Mouse (Mus musculus): ENCODE data around the gene Tcf20. TPM values are rescaled to one million over a fixed set of nuclear protein-coding genes. Genes with fewer than 3 reads are reported as not detected.
A peak's percentile ranks its signal among the peaks of the same experiment; 100 is the strongest.

Tcf20 gene
- polyA plus RNA-seq, 1 experiment: not detected

DNA sequence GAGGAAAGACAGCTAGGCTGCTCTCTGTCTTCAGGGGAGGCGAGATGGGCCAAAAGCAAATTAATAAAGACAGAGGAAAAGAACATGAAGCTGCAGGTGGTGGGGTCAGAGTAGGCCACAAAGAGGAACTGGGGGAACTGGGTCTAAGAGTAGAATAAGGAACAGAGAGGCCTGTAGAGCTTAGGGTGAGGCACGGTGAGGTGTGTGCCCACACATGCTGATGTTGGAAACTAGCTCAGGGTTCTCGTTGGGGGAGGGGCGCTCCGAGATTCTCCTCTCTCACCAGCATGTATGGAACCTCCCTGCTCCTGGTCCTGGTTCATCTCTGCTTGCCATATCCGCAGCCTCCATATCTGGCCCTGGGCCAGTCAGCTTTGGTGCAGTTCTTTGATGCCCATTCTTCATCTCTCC, 11.1 kb upstream of the Tcf20 start:
- Histone ChIP-seq H3K27ac (ENCODE audit: insufficient read depth, low read depth, low read length) (no peak overlapping the region), H3K4me1 (ENCODE audit: control insufficient read depth, insufficient read depth, low read length) (peaks cover 51% of the 10 kb centered on the region), H3K4me3 (ENCODE audit: insufficient read depth, low read depth, low read length) (no peak overlapping the region)
- TF ChIP-seq POLR2A (IDR thresholded peaks at IDR 0.05; ENCODE audit: insufficient read depth, low read depth, low read length) (no peak), CTCF (IDR thresholded peaks at IDR 0.05; ENCODE audit: insufficient read depth, low read depth, low read length) (no peak)
- WGBS: 84% methylated on average over 6 of the region's 6 CpGs

DNA sequence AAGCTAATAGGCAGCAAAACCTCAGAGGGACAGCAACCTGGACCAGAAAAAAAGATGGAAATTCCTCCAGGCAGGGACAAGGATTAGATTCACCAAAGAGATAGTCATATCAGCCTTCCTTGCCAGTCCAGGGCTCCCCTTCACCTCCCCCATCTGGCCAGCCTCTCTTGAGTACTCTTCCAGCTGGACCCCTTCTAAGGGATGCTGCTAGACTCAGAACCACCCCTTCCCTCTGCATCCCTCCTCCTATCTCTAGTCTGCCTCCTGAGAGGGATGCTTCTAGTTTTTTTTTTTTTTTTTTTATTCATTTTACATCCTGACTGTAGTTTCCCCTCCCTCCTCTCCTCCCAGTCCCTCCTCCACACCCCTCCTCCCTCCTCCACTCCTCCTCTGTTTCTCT, 8.8 kb upstream of the Tcf20 start:
- Histone ChIP-seq H3K4me3 (ENCODE audit: insufficient read depth, low read depth, low read length) (no peak overlapping the region), H3K4me1 (ENCODE audit: control insufficient read depth, insufficient read depth, low read length) (peaks cover 34% of the 10 kb centered on the region), H3K27ac (ENCODE audit: insufficient read depth, low read depth, low read length) (no peak overlapping the region)
- TF ChIP-seq CTCF (IDR thresholded peaks at IDR 0.05; ENCODE audit: insufficient read depth, low read depth, low read length) (no peak), POLR2A (IDR thresholded peaks at IDR 0.05; ENCODE audit: insufficient read depth, low read depth, low read length) (no peak)

DNA sequence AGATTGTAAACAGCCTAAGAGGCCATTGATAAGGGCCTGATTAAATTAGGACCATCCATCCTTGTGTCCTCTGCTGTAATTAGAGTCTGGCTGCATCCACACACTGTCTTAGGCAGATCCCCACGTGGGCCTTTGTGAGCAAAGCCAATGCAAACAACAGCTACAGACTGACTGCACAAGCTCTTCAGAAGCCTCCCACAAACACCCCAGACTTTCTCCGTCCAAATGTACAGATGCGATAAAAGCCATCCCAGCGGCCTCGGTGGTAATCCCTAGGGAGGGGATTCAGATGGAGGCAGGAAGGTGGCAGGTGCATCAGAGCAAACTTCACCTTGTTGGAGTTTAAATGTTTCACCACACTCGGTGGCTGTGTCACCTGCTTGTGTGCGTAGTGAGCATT, 7.6 kb upstream of the Tcf20 start:
- Histone ChIP-seq H3K27ac (ENCODE audit: insufficient read depth, low read depth, low read length) (no peak overlapping the region), H3K4me1 (ENCODE audit: control insufficient read depth, insufficient read depth, low read length) (peaks cover 36% of the 10 kb centered on the region), H3K4me3 (ENCODE audit: insufficient read depth, low read depth, low read length) (no peak overlapping the region)
- TF ChIP-seq POLR2A (IDR thresholded peaks at IDR 0.05; ENCODE audit: insufficient read depth, low read depth, low read length) (no peak), CTCF (IDR thresholded peaks at IDR 0.05; ENCODE audit: insufficient read depth, low read depth, low read length) (no peak)
- WGBS: 15% methylated on average over 7 of the region's 7 CpGs

DNA sequence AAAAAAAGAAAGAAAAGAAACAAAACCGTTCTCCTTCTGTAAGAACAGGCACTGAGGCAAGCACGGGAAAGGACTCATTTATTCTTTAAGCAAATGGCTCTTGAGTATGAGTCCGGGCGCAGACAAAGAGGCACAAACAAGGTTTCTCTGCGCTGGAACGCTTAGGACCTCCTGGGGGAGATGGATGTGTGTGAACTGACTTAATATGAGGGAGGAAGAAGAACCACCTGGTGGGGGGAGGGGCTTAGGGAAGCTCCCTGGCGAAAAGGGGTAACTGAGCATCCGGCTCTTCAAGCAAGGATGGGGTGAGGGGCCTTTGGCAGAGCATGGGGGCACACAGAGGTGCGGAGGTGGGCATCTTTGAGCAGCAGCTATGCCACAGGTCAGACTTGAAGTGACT, 5.2 kb upstream of the Tcf20 start:
- no peak overlapping the region for H3K4me3 ChIP-seq (ENCODE audit: insufficient read depth, low read depth, low read length)
- H3K4me1 ChIP-seq (ENCODE audit: control insufficient read depth, insufficient read depth, low read length): peaks cover 36% of the 10 kb centered on the region
- no peak overlapping the region for H3K27ac ChIP-seq (ENCODE audit: insufficient read depth, low read depth, low read length)
- TF ChIP-seq CTCF (IDR thresholded peaks at IDR 0.05; ENCODE audit: insufficient read depth, low read depth, low read length) (no peak), POLR2A (IDR thresholded peaks at IDR 0.05; ENCODE audit: insufficient read depth, low read depth, low read length) (no peak)
- WGBS: 72% methylated on average over 9 of the region's 9 CpGs

DNA sequence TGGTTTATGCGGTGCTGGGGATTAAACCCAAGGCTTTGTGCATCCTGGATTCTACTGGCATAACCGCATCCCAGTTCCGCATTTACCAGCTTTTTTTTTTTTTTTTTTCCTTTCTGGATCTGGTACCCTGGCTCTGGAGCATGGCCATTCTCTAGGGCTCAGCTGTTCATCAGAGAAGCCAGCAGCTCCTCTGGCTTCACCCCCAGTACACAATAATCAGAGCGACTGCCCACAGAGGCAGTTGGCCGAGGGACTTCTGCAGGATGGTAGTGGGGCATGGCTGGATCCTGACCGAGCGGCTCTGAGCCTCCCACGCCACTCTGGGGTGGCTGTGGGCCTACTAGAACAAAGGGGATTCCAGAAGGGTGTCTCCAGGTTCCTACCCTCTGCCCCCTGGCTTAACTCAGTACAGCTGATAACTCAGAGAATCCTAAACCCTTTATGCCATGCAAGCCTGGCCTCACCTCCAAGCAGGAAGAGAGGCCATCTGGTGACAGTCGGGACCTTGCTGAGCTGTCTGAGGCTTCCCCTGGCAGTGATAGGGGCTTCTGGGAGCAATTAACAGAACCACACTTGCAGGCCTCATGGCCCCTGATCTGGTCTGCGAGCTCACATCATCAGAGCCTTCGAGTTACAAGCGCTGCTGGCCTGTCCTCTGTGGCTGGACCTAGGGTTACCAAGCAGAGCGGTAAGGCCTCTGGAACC, 4.6 kb upstream of the Tcf20 start:
- Histone ChIP-seq H3K27ac (ENCODE audit: insufficient read depth, low read depth, low read length) (no peak overlapping the region), H3K4me1 (ENCODE audit: control insufficient read depth, insufficient read depth, low read length) (peaks cover 36% of the 10 kb centered on the region)

DNA sequence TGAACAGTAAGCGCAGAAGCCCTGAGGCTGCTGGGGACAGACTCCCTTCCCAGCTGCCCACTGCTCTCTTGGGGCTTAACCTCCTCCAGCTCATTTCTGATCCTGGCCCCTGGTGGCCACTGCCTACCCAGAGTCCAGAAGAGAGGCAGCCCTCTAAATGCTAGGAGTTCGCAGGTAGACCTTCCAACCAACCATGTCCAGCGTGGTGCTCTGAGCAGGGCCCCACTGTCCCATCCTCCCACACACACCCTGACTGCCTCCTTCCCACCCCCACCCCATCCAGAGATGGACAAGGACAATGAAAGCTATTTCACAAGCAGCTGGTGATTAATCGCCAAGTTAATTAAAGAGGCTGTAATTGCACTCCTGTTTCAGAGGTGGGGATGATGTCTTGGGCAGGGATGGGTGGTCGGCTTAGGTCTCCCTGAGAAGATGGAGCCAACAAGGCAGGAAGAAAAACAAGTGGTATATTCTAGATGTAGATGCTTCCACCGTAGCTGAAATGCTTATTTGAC, 1.6 kb upstream of the Tcf20 start:
- H3K4me3 ChIP-seq (ENCODE audit: insufficient read depth, low read depth, low read length): no peak overlapping the region
- peaks cover 32% of the 10 kb centered on the region for H3K4me1 ChIP-seq (ENCODE audit: control insufficient read depth, insufficient read depth, low read length)
- TF ChIP-seq CTCF (IDR thresholded peaks at IDR 0.05; ENCODE audit: insufficient read depth, low read depth, low read length) (no peak), POLR2A (IDR thresholded peaks at IDR 0.05; ENCODE audit: insufficient read depth, low read depth, low read length) (no peak)
- no peak overlapping the region for H3K27ac ChIP-seq (ENCODE audit: insufficient read depth, low read depth, low read length)
- 60% methylated on average over 6 of the region's 6 CpGs for WGBS

More for the DNA sequence above, 4.6 kb upstream of the Tcf20 start:
- no peak for TF ChIP-seq CTCF (IDR thresholded peaks at IDR 0.05; ENCODE audit: insufficient read depth, low read depth, low read length)
- TF ChIP-seq POLR2A (IDR thresholded peaks at IDR 0.05; ENCODE audit: insufficient read depth, low read depth, low read length): no peak
- 83% methylated on average over 13 of the region's 13 CpGs for WGBS
- H3K4me3 ChIP-seq (ENCODE audit: insufficient read depth, low read depth, low read length): no peak overlapping the region

DNA sequence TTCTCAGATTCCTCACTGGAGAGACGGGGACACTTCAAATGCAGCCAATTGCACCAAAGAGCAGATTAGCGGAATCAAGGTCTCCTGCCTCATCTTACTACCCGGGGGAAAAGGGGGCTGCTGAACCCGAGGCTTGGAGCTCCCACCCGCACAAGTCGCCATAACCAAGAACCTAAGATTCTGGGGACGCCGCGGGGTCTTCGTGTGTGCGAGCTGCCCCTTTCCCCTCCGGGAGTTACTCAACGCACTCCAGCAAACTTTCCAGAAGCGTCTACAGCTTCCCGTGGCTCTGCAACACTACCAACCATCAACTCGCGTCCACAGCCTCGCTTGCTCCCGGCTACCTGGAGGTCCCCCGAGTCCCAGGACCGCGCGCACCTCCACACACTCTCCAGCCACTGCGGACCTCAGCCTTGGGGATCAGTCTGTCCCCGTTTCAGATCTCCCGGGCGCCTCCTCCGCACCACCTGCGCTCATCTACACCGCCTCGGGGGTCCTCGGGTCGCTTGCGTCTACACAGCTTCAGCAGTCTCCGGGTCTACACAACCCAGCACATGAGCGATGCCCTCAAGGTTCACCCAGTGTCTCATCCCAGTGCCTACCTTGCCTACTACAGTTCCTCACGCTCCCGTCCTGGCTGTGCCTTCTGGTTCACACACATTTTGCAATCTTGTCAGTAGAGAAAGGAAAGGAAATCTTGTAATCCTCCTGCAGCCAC, 499 bp downstream of the Tcf20 start:
- peaks cover 37% of the 10 kb centered on the region for H3K4me1 ChIP-seq (ENCODE audit: control insufficient read depth, insufficient read depth, low read length)
- 2% methylated on average over 38 of the region's 38 CpGs for WGBS
- TF ChIP-seq POLR2A (IDR thresholded peaks at IDR 0.05; ENCODE audit: insufficient read depth, low read depth, low read length) (no peak), CTCF (IDR thresholded peaks at IDR 0.05; ENCODE audit: insufficient read depth, low read depth, low read length) (no peak)
- no peak overlapping the region for H3K27ac ChIP-seq (ENCODE audit: insufficient read depth, low read depth, low read length)
- peak overlapping the region; percentile 51 for H3K4me3 ChIP-seq (ENCODE audit: insufficient read depth, low read depth, low read length)

DNA sequence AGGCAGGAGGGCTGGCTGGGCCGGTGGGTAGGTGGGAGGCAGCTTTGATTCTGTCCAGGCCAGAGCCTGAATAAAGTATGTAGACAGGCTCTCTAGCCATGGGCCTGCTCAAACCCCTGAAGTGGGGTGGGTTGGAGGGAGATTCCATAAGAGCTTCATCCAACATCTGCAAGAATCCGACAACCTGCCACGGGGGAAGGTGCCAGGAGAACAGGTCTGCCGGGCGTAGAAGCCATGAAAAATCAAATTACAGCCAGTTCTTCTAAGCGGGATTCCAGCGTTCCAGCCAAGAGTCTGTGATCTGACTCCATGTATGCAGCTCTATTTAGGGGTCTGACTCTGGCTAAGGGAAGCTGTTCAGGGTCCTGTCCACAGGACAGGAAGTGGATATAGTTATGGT, 3.1 kb downstream of the Tcf20 start:
- Histone ChIP-seq H3K4me1 (ENCODE audit: control insufficient read depth, insufficient read depth, low read length) (peaks cover 42% of the 10 kb centered on the region), H3K4me3 (ENCODE audit: insufficient read depth, low read depth, low read length) (no peak overlapping the region), H3K27ac (ENCODE audit: insufficient read depth, low read depth, low read length) (no peak overlapping the region)
- TF ChIP-seq CTCF (IDR thresholded peaks at IDR 0.05; ENCODE audit: insufficient read depth, low read depth, low read length) (no peak), POLR2A (IDR thresholded peaks at IDR 0.05; ENCODE audit: insufficient read depth, low read depth, low read length) (no peak)
- 77% methylated on average over 7 of the region's 7 CpGs for WGBS

DNA sequence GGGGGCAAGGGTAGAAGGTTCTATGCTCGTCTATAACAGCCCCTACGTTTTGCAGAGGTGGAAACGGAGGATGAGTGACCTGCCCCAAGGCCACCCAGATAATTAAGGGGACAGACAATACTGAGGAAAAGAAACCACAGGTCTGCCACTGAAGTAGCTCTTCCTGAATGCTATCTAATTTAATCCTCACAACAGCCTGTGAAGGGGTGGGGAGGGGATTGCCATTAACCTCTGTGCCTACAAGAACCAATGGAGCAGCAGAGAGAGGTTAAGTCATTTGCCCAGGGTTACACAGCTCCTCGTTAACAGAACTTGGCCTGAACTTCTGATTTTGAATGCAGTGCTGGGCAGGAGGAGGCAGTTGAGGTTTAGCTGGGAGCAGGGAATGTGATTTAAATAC, 3.6 kb downstream of the Tcf20 start:
- Histone ChIP-seq H3K4me1 (ENCODE audit: control insufficient read depth, insufficient read depth, low read length) (peaks cover 39% of the 10 kb centered on the region), H3K4me3 (ENCODE audit: insufficient read depth, low read depth, low read length) (no peak overlapping the region), H3K27ac (ENCODE audit: insufficient read depth, low read depth, low read length) (no peak overlapping the region)
- WGBS: 56% methylated on average over 4 of the region's 4 CpGs
- TF ChIP-seq POLR2A (IDR thresholded peaks at IDR 0.05; ENCODE audit: insufficient read depth, low read depth, low read length): no peak
- TF ChIP-seq CTCF (IDR thresholded peaks at IDR 0.05; ENCODE audit: insufficient read depth, low read depth, low read length): no peak

All from olfactory bulb, adult 2 months (tissue).